Mouse (Mus musculus): ENCODE results near the gene Nipa2.
A peak's percentile ranks its signal among the peaks of the same experiment; 100 is the strongest.

Gene Nipa2

GRCm38 (mm10) chr7:55912118-55912517, 50.2 kb downstream of the Nipa2 start:
- Histone ChIP-seq H3K27me3 (ENCODE audit: insufficient read depth, low read length) (no peaks in the 10 kb centered on the region), H3K4me1 (replicated peaks; ENCODE audit: low read depth, low read length) (no peaks in the 10 kb centered on the region), H3K9me3 (ENCODE audit: low read length) (no peaks in the 10 kb centered on the region), H3K4me3 (replicated peaks; ENCODE audit: low read length) (no peak overlapping the region), H3K36me3 (ENCODE audit: insufficient read depth, low read length) (peaks cover 84% of the 10 kb centered on the region)
- TF ChIP-seq NANOG (IDR thresholded peaks at IDR 0.05; ENCODE audit: borderline replicate concordance, low read length) (no peak), CTCF (conservative IDR thresholded peaks at IDR 0.05; ENCODE audit: low read length) (no peak), POU5F1 (IDR thresholded peaks at IDR 0.05; ENCODE audit: borderline replicate concordance, low read length) (no peak)

GRCm38 (mm10) chr7:55911371-55911770, 50.9 kb downstream of the Nipa2 start:
- no peak overlapping the region for H3K4me3 ChIP-seq (replicated peaks; ENCODE audit: low read length)

GRCm38 (mm10) chr7:55910356-55910755, 51.9 kb downstream of the Nipa2 start:
- Histone ChIP-seq H3K9me3 (ENCODE audit: low read length) (no peaks in the 10 kb centered on the region), H3K4me1 (replicated peaks; ENCODE audit: low read depth, low read length) (no peaks in the 10 kb centered on the region), H3K36me3 (ENCODE audit: insufficient read depth, low read length) (peaks cover 88% of the 10 kb centered on the region), H3K4me3 (replicated peaks; ENCODE audit: low read length) (no peak overlapping the region), H3K27me3 (ENCODE audit: insufficient read depth, low read length) (no peaks in the 10 kb centered on the region)
- TF ChIP-seq CTCF (conservative IDR thresholded peaks at IDR 0.05; ENCODE audit: low read length) = no peak
- TF ChIP-seq POU5F1 (IDR thresholded peaks at IDR 0.05; ENCODE audit: borderline replicate concordance, low read length) = no peak
- no peak for TF ChIP-seq NANOG (IDR thresholded peaks at IDR 0.05; ENCODE audit: borderline replicate concordance, low read length)

More at GRCm38 (mm10) chr7:55911371-55911770, 50.9 kb downstream of the Nipa2 start:
- H3K9me3 ChIP-seq (ENCODE audit: low read length) = no peaks in the 10 kb centered on the region
- peaks cover 85% of the 10 kb centered on the region for H3K36me3 ChIP-seq (ENCODE audit: insufficient read depth, low read length)
- no peak for TF ChIP-seq NANOG (IDR thresholded peaks at IDR 0.05; ENCODE audit: borderline replicate concordance, low read length)
- TF ChIP-seq CTCF (conservative IDR thresholded peaks at IDR 0.05; ENCODE audit: low read length) = no peak
- TF ChIP-seq POU5F1 (IDR thresholded peaks at IDR 0.05; ENCODE audit: borderline replicate concordance, low read length) = no peak
- H3K27me3 ChIP-seq (ENCODE audit: insufficient read depth, low read length) = no peaks in the 10 kb centered on the region
- H3K4me1 ChIP-seq (replicated peaks; ENCODE audit: low read depth, low read length) = no peaks in the 10 kb centered on the region

DNA sequence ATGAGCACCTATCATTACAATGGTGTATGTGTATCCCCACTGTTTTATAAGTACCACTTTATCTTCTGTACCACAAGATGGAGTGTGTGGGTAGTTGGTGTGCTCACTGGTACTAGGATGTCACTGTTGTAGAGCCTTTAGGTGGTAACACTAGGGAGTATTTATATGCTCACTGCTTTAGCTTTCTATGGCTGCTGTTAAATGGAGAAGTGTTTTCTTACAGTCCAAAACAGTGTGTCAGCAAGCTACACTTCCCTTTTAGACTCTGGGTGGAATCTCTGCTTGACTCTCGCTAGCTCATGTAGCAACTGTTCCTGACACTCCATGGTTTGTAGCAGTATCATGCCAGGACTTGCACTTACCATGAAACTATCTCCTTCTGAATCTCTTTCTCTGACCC, 52.8 kb downstream of the Nipa2 start:
- H3K4me1 ChIP-seq (replicated peaks; ENCODE audit: low read depth, low read length) = no peaks in the 10 kb centered on the region
- no peak overlapping the region for H3K4me3 ChIP-seq (replicated peaks; ENCODE audit: low read length)
- H3K9me3 ChIP-seq (ENCODE audit: low read length) = no peaks in the 10 kb centered on the region
- H3K27me3 ChIP-seq (ENCODE audit: insufficient read depth, low read length) = no peaks in the 10 kb centered on the region
- H3K36me3 ChIP-seq (ENCODE audit: insufficient read depth, low read length) = peaks cover 88% of the 10 kb centered on the region
- TF ChIP-seq CTCF (conservative IDR thresholded peaks at IDR 0.05; ENCODE audit: low read length) = no peak
- TF ChIP-seq NANOG (IDR thresholded peaks at IDR 0.05; ENCODE audit: borderline replicate concordance, low read length) = no peak
- no peak for TF ChIP-seq POU5F1 (IDR thresholded peaks at IDR 0.05; ENCODE audit: borderline replicate concordance, low read length)

GRCm38 (mm10) chr7:55905449-55905848, 56.8 kb downstream of the Nipa2 start:
- TF ChIP-seq NANOG (IDR thresholded peaks at IDR 0.05; ENCODE audit: borderline replicate concordance, low read length) (no peak), POU5F1 (IDR thresholded peaks at IDR 0.05; ENCODE audit: borderline replicate concordance, low read length) (no peak), CTCF (conservative IDR thresholded peaks at IDR 0.05; ENCODE audit: low read length) (no peak)
- H3K36me3 ChIP-seq (ENCODE audit: insufficient read depth, low read length) = peaks cover 81% of the 10 kb centered on the region
- no peaks in the 10 kb centered on the region for H3K9me3 ChIP-seq (ENCODE audit: low read length)
- H3K4me1 ChIP-seq (replicated peaks; ENCODE audit: low read depth, low read length) = peaks cover 9% of the 10 kb centered on the region
- H3K27me3 ChIP-seq (ENCODE audit: insufficient read depth, low read length) = no peaks in the 10 kb centered on the region
- no peak overlapping the region for H3K4me3 ChIP-seq (replicated peaks; ENCODE audit: low read length)

GRCm38 (mm10) chr7:55903766-55904165, 58.5 kb downstream of the Nipa2 start:
- Histone ChIP-seq H3K36me3 (ENCODE audit: insufficient read depth, low read length) (peaks cover 83% of the 10 kb centered on the region), H3K4me3 (replicated peaks; ENCODE audit: low read length) (no peak overlapping the region), H3K27me3 (ENCODE audit: insufficient read depth, low read length) (no peaks in the 10 kb centered on the region), H3K9me3 (ENCODE audit: low read length) (no peaks in the 10 kb centered on the region), H3K4me1 (replicated peaks; ENCODE audit: low read depth, low read length) (peaks cover 9% of the 10 kb centered on the region)
- TF ChIP-seq POU5F1 (IDR thresholded peaks at IDR 0.05; ENCODE audit: borderline replicate concordance, low read length) (no peak), NANOG (IDR thresholded peaks at IDR 0.05; ENCODE audit: borderline replicate concordance, low read length) (no peak), CTCF (conservative IDR thresholded peaks at IDR 0.05; ENCODE audit: low read length) (no peak)

- peaks cover 66% of the 10 kb centered on the region for H3K36me3 ChIP-seq (ENCODE audit: insufficient read depth, low read length)
- H3K4me3 ChIP-seq (replicated peaks; ENCODE audit: low read length) = peak overlapping the region; percentile 23; the same call in 1 of the 2 replicates
- no peaks in the 10 kb centered on the region for H3K9me3 ChIP-seq (ENCODE audit: low read length)
- TF ChIP-seq POU5F1 (IDR thresholded peaks at IDR 0.05; ENCODE audit: borderline replicate concordance, low read length) (no peak), NANOG (IDR thresholded peaks at IDR 0.05; ENCODE audit: borderline replicate concordance, low read length) (peak; percentile 69; the same call in 1 of the 2 replicates)
- peaks cover 44% of the 10 kb centered on the region for H3K4me1 ChIP-seq (replicated peaks; ENCODE audit: low read depth, low read length)
- no peaks in the 10 kb centered on the region for H3K27me3 ChIP-seq (ENCODE audit: insufficient read depth, low read length)
Measured at GRCm38 (mm10) chr7:55891797-55892196, 70.5 kb downstream of the Nipa2 start.

DNA sequence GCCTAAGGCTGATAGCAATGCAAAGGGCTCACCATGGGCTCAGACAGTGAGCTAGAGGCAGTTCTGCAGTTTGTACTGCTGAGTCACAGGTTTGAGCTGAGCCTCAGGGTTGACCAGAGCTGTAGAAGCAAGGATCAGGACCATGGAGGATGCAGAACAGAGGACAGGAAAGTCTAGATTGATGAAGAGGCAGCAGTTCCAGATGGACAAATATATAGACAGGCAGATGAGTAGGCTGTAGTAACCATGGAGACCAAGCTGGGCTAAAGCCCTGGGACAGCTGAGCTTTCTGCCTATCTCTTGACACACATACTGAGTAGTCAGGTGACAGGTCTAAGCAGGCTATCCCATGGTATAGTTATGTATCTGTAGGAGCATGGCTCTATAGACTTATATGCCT, 71.5 kb downstream of the Nipa2 start:
- Histone ChIP-seq H3K27me3 (ENCODE audit: insufficient read depth, low read length) (no peaks in the 10 kb centered on the region), H3K4me3 (replicated peaks; ENCODE audit: low read length) (no peak overlapping the region), H3K4me1 (replicated peaks; ENCODE audit: low read depth, low read length) (peaks cover 44% of the 10 kb centered on the region), H3K36me3 (ENCODE audit: insufficient read depth, low read length) (peaks cover 63% of the 10 kb centered on the region), H3K9me3 (ENCODE audit: low read length) (no peaks in the 10 kb centered on the region)
- TF ChIP-seq NANOG (IDR thresholded peaks at IDR 0.05; ENCODE audit: borderline replicate concordance, low read length) (no peak), CTCF (conservative IDR thresholded peaks at IDR 0.05; ENCODE audit: low read length) (no peak)

DNA sequence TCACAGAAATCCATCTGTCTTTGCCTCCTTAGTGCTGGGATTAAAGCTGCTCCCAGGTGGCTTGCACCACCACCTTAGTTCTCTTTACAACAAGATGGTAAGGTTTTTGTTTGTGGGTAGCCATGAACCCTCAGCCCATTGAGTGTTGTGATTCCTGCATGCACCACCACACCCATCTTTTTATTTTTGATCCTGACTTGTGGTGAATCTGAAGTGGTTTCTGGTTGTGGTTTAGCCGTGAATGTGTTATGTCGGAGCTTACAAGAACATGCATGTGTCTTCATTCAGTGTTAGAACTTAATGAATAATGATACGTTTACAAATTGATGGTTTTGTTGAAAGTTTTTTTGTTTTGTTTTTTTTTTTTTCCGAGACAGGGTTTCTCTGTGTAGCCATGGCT, 72.3 kb downstream of the Nipa2 start:
- Histone ChIP-seq H3K4me1 (replicated peaks; ENCODE audit: low read depth, low read length) (peaks cover 44% of the 10 kb centered on the region), H3K36me3 (ENCODE audit: insufficient read depth, low read length) (peaks cover 57% of the 10 kb centered on the region), H3K27me3 (ENCODE audit: insufficient read depth, low read length) (no peaks in the 10 kb centered on the region), H3K4me3 (replicated peaks; ENCODE audit: low read length) (no peak overlapping the region), H3K9me3 (ENCODE audit: low read length) (no peaks in the 10 kb centered on the region)
- TF ChIP-seq NANOG (IDR thresholded peaks at IDR 0.05; ENCODE audit: borderline replicate concordance, low read length) (no peak), CTCF (conservative IDR thresholded peaks at IDR 0.05; ENCODE audit: low read length) (no peak), POU5F1 (IDR thresholded peaks at IDR 0.05; ENCODE audit: borderline replicate concordance, low read length) (no peak)
